Mouse (Mus musculus): ENCODE measurements at regions not wholly inside any gene's neighbourhood (a gene's known extent, or its start where the extent isn't known, plus 50 kb on each side); places are given as distances from the start of the nearest gene placed in this dataset.
"Not testable (repeated sequence)": the region's sequence is repeated elsewhere in the genome, so short reads cannot be mapped to it uniquely, and the experiment has no call there.

DNA sequence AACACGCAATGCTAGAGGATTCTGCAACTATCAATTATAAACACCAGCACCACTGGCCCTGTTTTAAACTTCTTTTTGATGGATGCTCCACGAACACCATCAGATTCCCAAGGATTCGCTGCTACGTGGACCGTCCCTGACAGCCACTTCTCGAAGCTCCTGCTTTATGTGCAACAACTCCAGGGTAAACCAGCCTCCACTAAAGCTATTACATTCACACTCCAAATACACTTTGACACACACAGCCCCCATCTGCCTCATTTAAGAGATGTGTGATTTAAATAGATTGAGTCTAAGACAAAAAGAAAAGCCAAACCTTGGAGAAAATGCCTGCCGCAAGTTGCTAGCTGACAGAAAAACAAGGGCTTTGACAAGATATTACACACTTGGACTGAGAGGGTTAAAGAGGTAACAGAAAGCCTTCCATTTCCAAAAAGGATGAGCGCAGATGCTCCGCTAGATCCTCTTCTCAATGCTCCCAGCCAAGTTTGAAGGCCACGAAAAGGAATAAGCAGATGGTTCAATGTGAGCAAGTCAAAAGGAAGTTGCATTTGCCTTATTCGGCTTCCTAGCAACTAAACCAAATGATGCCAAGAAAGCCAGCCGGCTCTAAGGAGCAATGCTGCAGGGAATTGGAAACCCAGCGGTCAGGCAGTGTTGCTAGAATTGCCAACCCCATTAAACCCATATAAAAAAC is 54.0 kb upstream of the Cnep1r1 start:
- Histone ChIP-seq H3K27ac (no peak overlapping the region), H3K27me3 (no peaks in the 10 kb centered on the region), H3K9me3 (no peaks in the 10 kb centered on the region), H3K36me3 (no peaks in the 10 kb centered on the region), H3K4me2 (replicated peaks) (no peak overlapping the region), H3K9ac (no peak overlapping the region), H3K4me1 (no peaks in the 10 kb centered on the region), H3K4me3 (no peak overlapping the region)
- ATAC-seq (ENCODE audit: low FRiP score, low read depth) = no peak
- WGBS = 86% methylated on average over 13 of the region's 13 CpGs

DNA sequence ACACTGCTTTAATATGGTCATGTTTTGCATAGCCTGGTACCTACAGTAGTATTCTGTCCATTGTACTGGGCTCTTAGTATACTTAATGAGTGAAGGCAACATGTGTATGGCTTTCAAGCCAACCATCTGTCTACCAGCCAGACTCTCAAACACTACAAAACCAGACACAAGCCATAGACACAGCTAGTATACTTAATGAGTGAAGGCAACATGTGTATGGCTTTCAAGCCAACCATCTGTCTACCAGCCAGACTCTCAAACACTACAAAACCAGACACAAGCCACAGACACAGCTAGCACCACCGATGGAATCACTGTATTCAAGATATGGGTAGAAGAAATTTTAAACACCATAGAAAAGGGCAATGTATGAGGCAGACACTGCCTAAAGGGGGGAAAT is 59.5 kb upstream of the Cnep1r1 start:
- 55% methylated on average over 1 of the region's 1 CpGs for WGBS
- H3K27me3 ChIP-seq; H3K9me3 ChIP-seq; H3K4me2 ChIP-seq (replicated peaks); H3K4me1 ChIP-seq; ATAC-seq (ENCODE audit: low FRiP score, low read depth); H3K4me3 ChIP-seq; H3K27ac ChIP-seq; H3K9ac ChIP-seq; H3K36me3 ChIP-seq: not testable (repeated sequence)

DNA sequence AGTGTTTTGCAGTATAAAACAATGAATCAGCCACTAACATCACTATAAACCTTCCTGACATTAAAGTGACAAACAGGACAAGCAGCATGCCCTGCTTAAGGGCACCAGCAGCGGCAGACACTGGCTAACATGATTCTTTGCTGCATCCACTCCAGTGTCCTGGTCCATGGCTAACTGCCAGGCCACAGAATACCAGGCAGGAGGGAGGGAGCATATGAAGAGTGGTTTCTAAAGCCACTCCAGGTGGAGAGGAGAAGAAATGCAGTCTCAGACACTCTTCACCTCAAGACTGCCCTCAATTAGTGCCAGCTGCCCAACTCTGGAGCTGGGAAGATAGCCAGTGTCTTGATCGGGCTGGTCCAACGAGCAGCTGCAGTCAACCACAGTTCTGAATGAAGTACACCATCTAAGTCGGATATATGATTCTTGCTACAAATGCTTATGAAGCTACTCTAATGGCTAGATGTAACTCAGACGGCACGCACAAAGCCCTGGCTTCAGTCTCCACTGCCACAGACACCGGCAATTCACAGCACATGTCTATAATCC is 60.8 kb upstream of the Cnep1r1 start:
- Histone ChIP-seq H3K4me3 (no peak overlapping the region), H3K27ac (no peak overlapping the region), H3K27me3 (no peaks in the 10 kb centered on the region), H3K9ac (no peak overlapping the region), H3K9me3 (no peaks in the 10 kb centered on the region), H3K4me1 (no peaks in the 10 kb centered on the region), H3K4me2 (replicated peaks) (no peak overlapping the region), H3K36me3 (no peaks in the 10 kb centered on the region)
- 85% methylated on average over 7 of the region's 7 CpGs for WGBS
- no peak for ATAC-seq (ENCODE audit: low FRiP score, low read depth)

DNA sequence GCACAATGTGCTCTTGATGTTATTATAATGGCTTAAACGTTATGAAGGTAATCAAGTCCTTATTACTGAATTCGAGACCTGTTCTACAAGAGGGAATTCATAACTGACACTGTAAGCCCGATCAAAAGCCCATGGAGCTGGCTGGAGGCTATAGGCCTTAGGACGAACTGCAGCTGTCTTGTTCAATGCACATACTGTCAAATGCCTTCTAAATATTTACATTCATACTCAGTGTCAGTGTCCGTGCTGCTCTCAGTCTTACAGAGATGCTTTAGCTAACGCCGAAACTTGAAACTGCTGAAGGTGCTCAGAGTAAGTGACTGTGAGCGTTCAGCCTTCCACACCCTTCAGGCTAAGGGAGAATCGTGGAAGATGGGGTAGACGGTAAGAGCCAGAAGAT is 67.9 kb upstream of the Cnep1r1 start:
- H3K27me3 ChIP-seq = no peaks in the 10 kb centered on the region
- no peak for ATAC-seq (ENCODE audit: low FRiP score, low read depth)
- H3K9ac ChIP-seq = no peak overlapping the region
- 81% methylated on average over 10 of the region's 10 CpGs for WGBS
- H3K27ac ChIP-seq = no peak overlapping the region
- no peak overlapping the region for H3K4me3 ChIP-seq
- H3K36me3 ChIP-seq = no peaks in the 10 kb centered on the region
- no peaks in the 10 kb centered on the region for H3K9me3 ChIP-seq
- no peak overlapping the region for H3K4me2 ChIP-seq (replicated peaks)
- H3K4me1 ChIP-seq = no peaks in the 10 kb centered on the region

DNA sequence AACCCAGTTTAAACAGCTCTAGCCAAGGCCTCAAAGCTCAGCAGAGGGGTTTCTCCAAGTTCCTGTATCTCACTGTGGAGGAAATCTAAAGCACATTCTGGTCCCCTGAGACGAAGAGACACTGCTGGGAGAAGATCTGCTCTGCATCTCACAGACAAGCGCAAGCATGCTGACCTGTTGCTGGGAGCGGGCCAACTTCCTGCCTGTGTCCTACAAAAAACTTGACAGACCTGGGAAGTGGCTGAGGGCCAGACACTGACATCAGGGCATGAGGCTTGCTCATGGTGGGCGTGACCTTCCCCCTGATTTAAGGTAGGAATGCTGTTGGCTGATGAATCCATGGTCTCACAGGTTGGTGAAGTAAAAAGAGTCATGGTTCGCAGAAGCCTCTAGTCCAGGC is 69.5 kb upstream of the Cnep1r1 start:
- 71% methylated on average over 5 of the region's 5 CpGs for WGBS
- H3K36me3 ChIP-seq = no peaks in the 10 kb centered on the region
- H3K4me3 ChIP-seq = no peak overlapping the region
- no peaks in the 10 kb centered on the region for H3K4me1 ChIP-seq
- no peak overlapping the region for H3K9ac ChIP-seq
- no peak for ATAC-seq (ENCODE audit: low FRiP score, low read depth)
- H3K27me3 ChIP-seq = no peaks in the 10 kb centered on the region
- no peaks in the 10 kb centered on the region for H3K9me3 ChIP-seq
- no peak overlapping the region for H3K27ac ChIP-seq
- H3K4me2 ChIP-seq (replicated peaks) = no peak overlapping the region

DNA sequence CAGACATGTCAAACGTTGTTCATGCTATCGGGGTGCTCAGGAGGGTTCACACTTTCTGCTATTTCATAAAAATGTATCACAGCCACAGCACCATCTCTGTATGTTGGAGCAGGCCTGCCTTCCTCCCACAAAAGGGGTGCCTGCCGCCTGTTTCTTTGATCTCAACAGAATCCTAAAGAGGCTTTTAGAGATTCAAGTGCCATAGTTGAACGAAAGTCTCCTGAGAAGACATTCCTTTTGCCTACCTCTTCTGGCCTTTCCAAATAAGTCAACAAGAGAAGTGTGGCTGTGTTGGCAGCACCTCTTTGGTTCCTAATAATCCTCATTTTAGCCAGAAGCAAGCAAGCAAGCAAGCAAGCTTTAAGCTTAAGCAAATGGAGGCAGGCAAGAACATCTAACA is 72.6 kb upstream of the Cnep1r1 start:
- H3K4me2 ChIP-seq (replicated peaks) = no peak overlapping the region
- H3K27me3 ChIP-seq = no peaks in the 10 kb centered on the region
- H3K9ac ChIP-seq = no peak overlapping the region
- no peak for ATAC-seq (ENCODE audit: low FRiP score, low read depth)
- WGBS = 84% methylated on average over 4 of the region's 4 CpGs
- no peaks in the 10 kb centered on the region for H3K9me3 ChIP-seq
- H3K36me3 ChIP-seq = no peaks in the 10 kb centered on the region
- H3K4me1 ChIP-seq = no peaks in the 10 kb centered on the region
- H3K4me3 ChIP-seq = no peak overlapping the region
- no peak overlapping the region for H3K27ac ChIP-seq

DNA sequence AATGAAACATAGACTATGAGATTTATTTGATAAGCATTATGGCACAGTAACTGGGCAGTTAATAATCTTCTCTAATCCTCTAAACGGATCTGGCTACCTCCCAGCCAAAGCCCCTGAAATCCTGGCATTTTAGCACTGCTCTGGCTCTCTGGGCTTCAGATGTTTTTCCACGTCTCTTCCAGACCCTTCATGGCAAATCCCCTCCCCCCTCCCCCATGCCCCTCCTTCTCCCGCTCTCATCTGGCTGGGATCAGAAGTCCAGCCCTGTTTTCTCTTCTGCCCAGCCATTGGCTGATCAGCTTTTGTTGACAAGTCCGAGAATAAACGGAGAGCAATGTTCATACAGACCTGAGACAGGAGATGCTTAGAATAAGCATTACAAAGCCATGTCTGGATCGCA is 79.3 kb upstream of the Cnep1r1 start:
- no peak overlapping the region for H3K27ac ChIP-seq
- H3K4me3 ChIP-seq = no peak overlapping the region
- no peaks in the 10 kb centered on the region for H3K27me3 ChIP-seq
- H3K9ac ChIP-seq = no peak overlapping the region
- no peak for ATAC-seq (ENCODE audit: low FRiP score, low read depth)
- no peak overlapping the region for H3K4me2 ChIP-seq (replicated peaks)
- no peaks in the 10 kb centered on the region for H3K36me3 ChIP-seq
- no peaks in the 10 kb centered on the region for H3K9me3 ChIP-seq
- H3K4me1 ChIP-seq = peaks cover 10% of the 10 kb centered on the region; the same call in 1 of the 2 replicates
- WGBS = 20% methylated on average over 6 of the region's 6 CpGs

DNA sequence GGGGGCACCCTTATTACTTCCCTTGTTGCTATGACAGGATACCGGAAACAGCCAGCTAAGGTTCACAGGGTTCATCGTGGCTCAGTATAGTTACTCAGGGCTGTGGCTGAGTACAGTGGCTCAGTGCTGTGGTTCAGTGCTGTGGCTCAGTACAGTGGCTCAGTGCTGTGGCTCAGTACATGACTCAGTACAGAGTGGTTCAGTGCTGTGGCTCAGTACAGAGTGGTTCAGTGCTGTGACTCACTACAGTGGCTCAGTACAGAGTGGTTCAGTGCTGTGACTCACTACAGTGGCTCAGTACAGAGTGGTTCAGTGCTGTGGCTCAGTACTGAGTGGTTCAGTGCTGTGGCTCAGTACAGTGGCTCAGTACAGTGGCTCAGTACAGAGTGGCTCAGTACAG is 78.6 kb upstream of the Zfp423 start:
- 78% methylated on average over 2 of the region's 2 CpGs for WGBS
- H3K9ac ChIP-seq = no peak overlapping the region
- H3K9me3 ChIP-seq = no peaks in the 10 kb centered on the region
- peaks cover 10% of the 10 kb centered on the region; the same call in 1 of the 2 replicates for H3K4me1 ChIP-seq
- no peak overlapping the region for H3K4me3 ChIP-seq
- no peak for ATAC-seq (ENCODE audit: low FRiP score, low read depth)
- no peak overlapping the region for H3K4me2 ChIP-seq (replicated peaks)
- no peak overlapping the region for H3K27ac ChIP-seq
- no peaks in the 10 kb centered on the region for H3K36me3 ChIP-seq
- H3K27me3 ChIP-seq = no peaks in the 10 kb centered on the region

DNA sequence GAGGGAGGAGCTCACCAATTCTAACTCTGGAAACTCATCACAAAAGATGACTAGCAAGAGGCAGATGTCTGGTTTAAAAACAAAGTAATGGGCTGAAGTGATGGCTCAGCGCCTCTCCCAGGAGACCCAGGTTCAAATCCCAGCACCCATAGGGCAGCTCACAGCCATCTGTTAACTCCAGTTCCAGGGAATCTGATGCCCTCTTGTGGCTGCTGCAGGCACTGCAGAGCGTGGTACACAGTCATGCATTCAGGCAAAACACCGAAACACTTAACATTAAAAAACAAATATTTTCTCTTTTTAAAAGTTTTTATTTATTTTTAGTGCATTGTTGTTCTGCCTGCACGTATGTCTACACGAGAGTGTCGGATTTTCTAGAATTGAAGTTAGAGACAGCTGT is 73.7 kb upstream of the Zfp423 start:
- Histone ChIP-seq H3K27me3 (no peaks in the 10 kb centered on the region), H3K27ac (no peak overlapping the region), H3K4me2 (replicated peaks) (no peak overlapping the region), H3K9ac (no peak overlapping the region), H3K4me3 (no peak overlapping the region), H3K36me3 (no peaks in the 10 kb centered on the region), H3K4me1 (peaks cover 10% of the 10 kb centered on the region; the same call in 1 of the 2 replicates), H3K9me3 (no peaks in the 10 kb centered on the region)
- no peak for ATAC-seq (ENCODE audit: low FRiP score, low read depth)
- WGBS = 69% methylated on average over 6 of the region's 6 CpGs

DNA sequence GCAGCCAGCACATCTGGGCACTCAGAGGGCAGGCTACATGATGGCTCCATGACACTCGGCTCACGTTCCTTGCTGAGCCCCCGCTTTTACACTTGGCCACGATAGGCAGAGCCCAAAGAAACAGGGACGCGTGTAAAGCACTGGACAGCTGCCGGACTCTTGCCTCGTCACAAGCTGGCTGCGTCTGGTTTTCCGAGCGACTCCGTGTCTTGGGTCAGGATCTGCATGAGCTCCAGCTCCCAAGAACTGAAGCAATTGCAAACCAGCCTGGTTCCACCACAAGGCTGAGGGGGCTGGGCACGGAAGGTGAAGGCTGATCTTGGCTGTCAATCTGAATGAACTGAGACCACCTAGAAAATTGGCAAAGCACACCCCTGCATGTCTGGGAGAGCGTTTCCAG is 65.1 kb upstream of the Zfp423 start:
- no peak overlapping the region for H3K4me3 ChIP-seq
- H3K36me3 ChIP-seq = no peaks in the 10 kb centered on the region
- no peaks in the 10 kb centered on the region for H3K9me3 ChIP-seq
- WGBS = 85% methylated on average over 14 of the region's 14 CpGs
- no peak overlapping the region for H3K4me2 ChIP-seq (replicated peaks)
- H3K4me1 ChIP-seq = peaks cover 8% of the 10 kb centered on the region
- H3K27ac ChIP-seq = no peak overlapping the region
- no peak overlapping the region; the same call in 1 of the 2 replicates for H3K9ac ChIP-seq
- ATAC-seq (ENCODE audit: low FRiP score, low read depth) = no peak
- H3K27me3 ChIP-seq = no peaks in the 10 kb centered on the region

DNA sequence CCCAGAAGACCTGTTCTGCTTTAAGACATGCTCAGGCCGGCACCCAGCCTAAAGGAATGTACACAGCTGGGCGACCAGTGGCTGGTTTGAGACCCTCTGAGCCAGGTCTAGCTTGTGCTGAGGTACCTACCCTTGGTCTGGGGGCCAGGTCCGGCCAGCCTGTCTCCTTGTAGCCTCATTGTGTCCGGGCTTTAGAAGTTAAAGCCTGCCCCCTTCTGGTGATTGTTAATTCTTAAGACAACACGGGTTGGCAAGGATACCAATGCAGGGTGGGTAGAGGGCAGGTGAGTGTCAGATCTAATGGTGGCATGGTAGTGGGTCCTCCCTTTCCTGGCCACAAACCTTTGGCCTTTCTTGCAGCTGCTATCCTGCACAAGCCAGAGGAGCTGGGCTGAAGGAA is 64.0 kb upstream of the Zfp423 start:
- Histone ChIP-seq H3K4me3 (no peak overlapping the region), H3K4me2 (replicated peaks) (no peak overlapping the region), H3K9me3 (peaks cover 2% of the 10 kb centered on the region), H3K27ac (no peak overlapping the region), H3K36me3 (no peaks in the 10 kb centered on the region), H3K9ac (no peak overlapping the region), H3K27me3 (no peaks in the 10 kb centered on the region), H3K4me1 (peaks cover 8% of the 10 kb centered on the region)
- WGBS = 12% methylated on average over 5 of the region's 5 CpGs
- peak; percentile 54 for ATAC-seq (ENCODE audit: low FRiP score, low read depth)

DNA sequence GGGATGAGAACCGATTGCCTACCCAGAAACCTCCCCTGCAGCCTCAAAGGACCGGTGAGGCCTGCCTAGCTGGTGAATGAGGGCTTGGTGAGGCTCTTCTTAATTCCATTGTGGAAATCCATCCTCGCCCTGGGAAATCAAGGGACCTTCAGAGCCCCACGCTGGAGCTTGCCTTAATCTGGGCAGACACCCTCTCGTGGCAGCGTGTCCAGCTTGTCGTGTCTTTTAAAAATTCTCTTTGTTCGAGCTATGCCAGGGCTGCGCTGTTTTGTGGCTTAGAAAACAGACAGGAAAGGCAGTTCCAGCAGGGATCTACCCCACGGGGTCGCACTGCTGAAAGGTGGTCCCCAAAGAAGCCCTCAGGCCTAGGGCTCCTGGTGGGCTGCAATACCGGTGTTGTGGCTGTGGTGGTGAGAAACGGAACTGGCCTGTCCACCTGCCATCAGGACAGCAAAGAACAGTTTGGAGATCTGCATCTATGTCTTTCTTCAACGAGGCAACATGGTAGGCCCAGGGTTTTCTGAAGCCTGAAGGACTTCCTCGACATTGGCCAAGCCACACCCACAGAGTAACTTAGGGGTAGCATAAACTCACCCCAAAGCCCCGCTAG is 63.5 kb upstream of the Zfp423 start:
- H3K27me3 ChIP-seq = no peaks in the 10 kb centered on the region
- no peak overlapping the region for H3K4me2 ChIP-seq (replicated peaks)
- no peaks in the 10 kb centered on the region for H3K36me3 ChIP-seq
- H3K4me3 ChIP-seq = no peak overlapping the region
- WGBS = 69% methylated on average over 16 of the region's 16 CpGs
- peaks cover 8% of the 10 kb centered on the region for H3K4me1 ChIP-seq
- H3K27ac ChIP-seq = no peak overlapping the region
- H3K9ac ChIP-seq = no peak overlapping the region
- 0 out of 2 replicates have a peak, but pooled peaks have one; percentile 5 for ATAC-seq (ENCODE audit: low FRiP score, low read depth)
- peaks cover 6% of the 10 kb centered on the region for H3K9me3 ChIP-seq
